Mouse (Mus musculus) gastrocnemius, postnatal 10 days (tissue): Measurements from ENCODE around the gene Kcne3. TPM values are rescaled to one million over a fixed set of nuclear protein-coding genes. Genes with fewer than 3 reads are reported as not detected.

ENCODE experiments used
- total RNA-seq, 2 experiments: library from RNA; stranded (reverse); gene quantifications; 2 replicates each; pipeline ENCODE4 v1.2.3; 2021

The Kcne3 gene
- total RNA-seq, 2 experiments from 2014 or later, result 0.70 to 0.84 TPM

Other genes with a start within 250 kb of the Kcne3 start
- 10 to 100 TPM in 1 of 2 experiments, 1 to 10 TPM in 1; 9.2 to 10.5 TPM for gene Rnf169, start 196.1 kb upstream of the Kcne3 start, total RNA-seq
- gene Chrdl2, start 170.3 kb upstream of the Kcne3 start, total RNA-seq, result 1 to 10 TPM; 2.5 to 3.3 TPM
- gene Pold3, start 54.9 kb upstream of the Kcne3 start, total RNA-seq, result 10 to 100 TPM in 1 of 2 experiments, 1 to 10 TPM in 1; 8.8 to 14.2 TPM
- gene Lipt2, start 17.2 kb upstream of the Kcne3 start, total RNA-seq, result 1 to 10 TPM; 5.6 to 6.3 TPM
- 10 to 100 TPM; 11.4 to 11.5 TPM for gene Pgm2l1, start 50.9 kb downstream of the Kcne3 start, total RNA-seq
- 1 to 10 TPM; 3.5 to 5.7 TPM for gene P4ha3, start 109.0 kb downstream of the Kcne3 start, total RNA-seq
- gene C2cd3, start 195.7 kb downstream of the Kcne3 start, total RNA-seq, result 1 to 10 TPM; 6.3 to 9.2 TPM
- 10 to 100 TPM; 32.0 to 40.2 TPM for gene Ppme1, start 195.8 kb downstream of the Kcne3 start, total RNA-seq